Mouse (Mus musculus) heart, embryonic 14.5 days (tissue): ENCODE measurements around the gene Rufy4. TPM values are rescaled to one million over a fixed set of nuclear protein-coding genes. Genes with fewer than 3 reads are reported as not detected.
A peak's percentile ranks its signal among the peaks of the same experiment; 100 is the strongest.

ENCODE experiments used
- ATAC-seq: fragments of 200-750 bp; cut with Nextera tagmentation; 2 replicates; pipeline ENCODE4 v1.8.0; 2017; ENCODE audit warnings: low read depth, moderate TSS enrichment; ENCODE audit not compliant: insufficient number of reproducible peaks, insufficient read depth, low FRiP score
- H3K27ac ChIP-seq, 2 experiments: fragments of 200-500 bp in 1 of 2; fragments of 300-500 bp in 1 of 2; sonication (generic) in 1 of 2; replicated peaks in 1 of 2; 2 replicates each; pipeline ENCODE4 v1.5.1; 2012 to 2014; ENCODE audit warnings: low read depth in 2 of 2, low read length in 2 of 2, control low read depth in 1 of 2, mild to moderate bottlenecking in 1 of 2, mixed read lengths in 1 of 2; ENCODE audit not compliant: control insufficient read depth in 1 of 2, insufficient read depth in 1 of 2
- H3K27me3 ChIP-seq: fragments of 300-500 bp; sonication (generic); 2 replicates; pipeline ENCODE4 v1.6.1; 2014; ENCODE audit warnings: mild to moderate bottlenecking, low read length, control low read depth; ENCODE audit not compliant: control insufficient read depth, insufficient read depth
- H3K36me3 ChIP-seq: fragments of 300-500 bp; sonication (generic); 2 replicates; pipeline ENCODE4 v1.6.1; 2014; ENCODE audit warnings: mild to moderate bottlenecking, control low read depth, low read length, mixed read lengths; ENCODE audit not compliant: control insufficient read depth, insufficient read depth
- H3K4me1 ChIP-seq, 2 experiments: fragments of 200-500 bp in 1 of 2; fragments of 300-500 bp in 1 of 2; sonication (generic) in 1 of 2; 2 replicates each; pipeline ENCODE4 v1.6.1; 2012 to 2014; ENCODE audit warnings: low read length in 2 of 2, control low read depth in 1 of 2, mixed read lengths in 1 of 2; ENCODE audit not compliant: control insufficient read depth in 2 of 2, insufficient read depth in 2 of 2
- H3K4me2 ChIP-seq: fragments of 300-500 bp; sonication (generic); 2 replicates; pipeline ENCODE4 v1.6.1; 2014; ENCODE audit warnings: mild to moderate bottlenecking, low read length
- H3K4me3 ChIP-seq, 2 experiments: fragments of 200-500 bp in 1 of 2; fragments of 300-500 bp in 1 of 2; sonication (generic) in 1 of 2; 2 replicates each; pipeline ENCODE4 v1.5.1; 2012 to 2014; ENCODE audit warnings: low read length in 2 of 2, mild to moderate bottlenecking in 2 of 2, control low read depth in 1 of 2, low read depth in 1 of 2, moderate library complexity in 1 of 2; ENCODE audit not compliant: control insufficient read depth in 1 of 2, insufficient read depth in 1 of 2
- H3K9ac ChIP-seq: fragments of 300-500 bp; sonication (generic); 2 replicates; pipeline ENCODE4 v1.6.1; 2014; ENCODE audit warnings: mild to moderate bottlenecking, low read length
- H3K9me3 ChIP-seq: fragments of 300-500 bp; sonication (generic); 2 replicates; pipeline ENCODE4 v1.6.1; 2016; ENCODE audit warnings: low read length, control low read depth; ENCODE audit not compliant: control insufficient read depth
- WGBS: fragments of 180-500 bp; shearing (Covaris S2); extraction: QIAGEN DNeasy Blood & Tissue Kit; methylation state at CpG from one replicate; pipeline ENCODE4 v1.1.7; 2014; 5-methylcytosine and 5-hydroxymethylcytosine counted together
- polyA plus RNA-seq: library from polyadenylated mRNA; unstranded; fragments of >200 nt; fragmentation: Nextera tagmentation; extraction: Ambion mirVana; gene quantifications from 2 replicates; pipeline ENCODE4 v1.2.1, GENCODE M21; 2014

Rufy4 gene
- polyA plus RNA-seq: 0.22 and 0.39 TPM in 2 replicates

DNA sequence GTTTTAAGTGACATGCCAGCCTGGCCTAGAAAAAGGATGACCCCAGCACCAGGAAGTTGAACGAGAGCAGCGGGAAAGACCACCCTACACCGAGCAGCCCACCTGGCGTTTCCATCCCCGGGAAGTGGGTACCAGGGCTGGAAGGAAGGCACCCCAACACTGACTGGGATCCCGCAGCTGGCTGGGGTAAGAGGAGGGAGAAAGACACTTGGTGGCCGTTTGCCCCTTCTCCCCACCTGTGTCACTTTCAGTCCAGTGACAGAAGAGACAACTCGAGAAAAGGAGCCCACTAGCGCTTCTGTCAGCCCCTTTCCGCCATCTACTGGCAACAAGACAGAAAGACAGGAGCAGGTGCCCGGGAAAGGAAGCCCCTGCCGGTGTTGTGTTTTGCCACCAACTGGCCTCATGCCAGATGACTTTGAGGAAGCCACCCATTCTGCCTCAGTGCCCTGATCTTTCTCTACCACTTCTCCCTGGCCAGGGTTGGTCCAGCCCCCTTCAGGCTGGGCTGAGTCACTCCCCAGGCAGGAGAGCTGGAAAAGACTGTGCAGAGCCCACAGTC, at the start of gene Rufy4:
Rufy4 (plus strand) TSS at position 551 of the 562 bp plus-strand sequence.
- ATAC-seq: no peak
- Histone ChIP-seq H3K9ac (peak within 1 kb of the TSS; percentile 74), H3K9me3 (no peaks in the 10 kb centered on the region), H3K4me1 (peaks cover 14 to 20% of the 10 kb centered on the region in 2 experiments), H3K4me3 (peak within 1 kb of the TSS; percentile 45 to 52), H3K4me2 (peak within 1 kb of the TSS; percentile 92), H3K27ac (0 out of 4 replicates have a peak within 1 kb of the TSS, but pooled peaks of 1 of the 2 experiments have one; percentile 20), H3K27me3 (no peaks in the 10 kb centered on the region), H3K36me3 (no peaks in the 10 kb centered on the region)
- 0% methylated on average over 12 of the region's 12 CpGs for WGBS

DNA sequence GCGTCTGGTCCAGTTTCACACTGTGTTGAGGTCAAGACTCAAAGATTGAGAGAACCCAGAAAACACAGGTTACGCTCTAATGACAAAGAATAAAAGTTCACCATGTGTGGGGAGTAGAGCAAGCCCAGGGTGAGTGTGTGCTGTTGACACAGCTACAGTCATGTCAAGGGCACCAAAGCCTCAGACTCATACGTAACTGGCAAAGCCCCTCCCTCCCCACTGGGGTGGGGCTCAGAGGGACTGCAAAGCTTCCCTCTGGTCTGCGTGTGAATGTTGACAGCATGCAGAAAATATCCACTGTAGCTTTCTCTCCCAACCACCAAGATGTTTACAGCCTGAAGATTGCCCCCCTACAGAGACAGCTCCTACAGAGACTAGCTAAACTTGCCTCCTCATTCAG, 49.1 kb upstream of the Rufy4 start:
- Histone ChIP-seq H3K27ac (no peak overlapping the region), H3K9me3 (no peaks in the 10 kb centered on the region), H3K4me2 (no peak overlapping the region), H3K36me3 (no peaks in the 10 kb centered on the region), H3K4me3 (no peak overlapping the region), H3K4me1 (peaks cover 2 to 4% of the 10 kb centered on the region in 2 experiments; a peak in 1 of 4 replicates), H3K27me3 (no peaks in the 10 kb centered on the region), H3K9ac (no peak overlapping the region)
- no peak for ATAC-seq
- WGBS: 71% methylated on average over 4 of the region's 4 CpGs

DNA sequence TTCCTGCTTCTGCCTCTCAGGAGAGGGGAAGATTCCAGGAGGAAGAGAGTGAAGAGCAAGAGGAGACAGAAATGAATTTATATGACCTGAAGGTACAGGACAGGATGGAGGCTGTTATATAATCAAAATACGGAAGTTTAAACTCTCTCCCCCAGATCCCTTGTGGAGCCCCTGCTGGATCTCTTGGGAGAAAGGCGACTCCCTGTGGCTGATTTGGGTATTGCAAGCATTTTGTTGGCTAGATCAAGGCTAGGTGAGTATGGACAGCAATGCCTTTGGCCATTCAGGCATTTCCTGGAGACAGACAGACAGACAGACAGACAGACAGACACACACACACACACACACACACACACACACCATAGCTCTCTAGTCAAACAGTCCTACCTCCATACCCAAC, 48.0 kb upstream of the Rufy4 start:
- Histone ChIP-seq H3K36me3 (no peaks in the 10 kb centered on the region), H3K9ac (0 out of 2 replicates have a peak overlapping the region, but pooled peaks have one; percentile 40), H3K9me3 (no peaks in the 10 kb centered on the region), H3K27ac (no peak overlapping the region), H3K4me1 (peaks cover 13% of the 10 kb centered on the region in 2 experiments), H3K27me3 (no peaks in the 10 kb centered on the region), H3K4me2 (no peak overlapping the region), H3K4me3 (no peak overlapping the region)
- ATAC-seq: no peak
- 4% methylated on average over 2 of the region's 2 CpGs for WGBS

DNA sequence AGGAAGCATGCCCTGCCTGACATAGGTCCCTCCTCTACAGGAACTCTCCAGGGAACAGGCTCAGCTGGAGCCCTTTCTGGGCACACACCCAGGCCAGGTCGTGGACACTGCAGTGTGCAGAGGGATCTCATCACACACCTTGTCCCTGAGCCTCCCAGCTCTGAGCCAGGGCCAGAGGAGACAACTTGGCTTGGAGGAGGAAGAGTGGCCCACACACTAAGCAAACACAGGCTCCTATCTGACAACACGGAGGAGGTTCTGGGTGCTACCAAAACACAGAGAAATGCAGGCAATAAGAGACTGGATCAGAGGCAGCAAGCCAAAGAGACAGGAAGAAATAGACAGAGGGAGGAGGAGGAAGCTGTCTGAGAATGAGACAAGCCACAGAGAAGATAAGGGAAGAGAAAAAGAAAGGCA, 43.8 kb upstream of the Rufy4 start:
- Histone ChIP-seq H3K36me3 (no peaks in the 10 kb centered on the region), H3K27ac (peak overlapping the region; percentile 56 to 67), H3K4me1 (peaks cover 33 to 44% of the 10 kb centered on the region in 2 experiments), H3K4me3 (no peak overlapping the region), H3K27me3 (no peaks in the 10 kb centered on the region), H3K9me3 (no peaks in the 10 kb centered on the region), H3K9ac (0 out of 2 replicates have a peak overlapping the region, but pooled peaks have one; percentile 16), H3K4me2 (no peak overlapping the region)
- WGBS: 24% methylated on average over 2 of the region's 2 CpGs
- no peak for ATAC-seq

DNA sequence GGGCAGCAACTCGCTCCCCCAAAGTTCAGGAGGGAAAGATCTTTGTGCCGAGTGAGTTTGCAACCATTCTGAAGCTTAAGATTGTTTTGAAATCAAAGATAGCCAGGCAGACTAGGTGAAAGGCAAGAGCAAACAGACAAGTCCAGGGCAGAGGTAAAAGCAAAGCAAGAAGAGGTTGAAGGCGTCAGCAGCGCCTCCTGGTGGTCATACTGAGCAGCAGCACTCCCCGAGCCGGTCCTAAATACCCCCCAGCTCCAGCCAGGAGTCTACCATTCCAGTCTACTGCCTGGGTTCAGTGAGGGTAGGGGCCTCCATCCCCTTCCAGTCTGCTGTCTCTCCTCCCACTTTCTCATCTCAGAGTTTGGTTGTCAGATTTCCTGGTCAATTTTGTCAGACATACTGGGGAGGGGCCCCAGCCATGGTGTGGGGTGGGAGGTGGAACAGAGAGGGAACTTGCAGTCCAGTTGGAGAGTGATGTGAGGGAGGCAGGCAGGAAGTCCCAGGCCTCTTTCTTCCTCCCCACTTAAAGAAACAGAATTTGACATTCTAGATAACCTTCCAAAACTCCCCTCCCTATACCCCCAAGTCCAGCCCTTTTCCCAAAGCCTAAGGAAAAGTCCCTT, 42.4 kb upstream of the Rufy4 start:
- Histone ChIP-seq H3K27me3 (no peaks in the 10 kb centered on the region), H3K9ac (no peak overlapping the region), H3K27ac (peak overlapping the region; percentile 35 to 67), H3K9me3 (no peaks in the 10 kb centered on the region), H3K4me1 (peaks cover 33 to 42% of the 10 kb centered on the region in 2 experiments), H3K4me2 (0 out of 2 replicates have a peak overlapping the region, but pooled peaks have one; percentile 12), H3K4me3 (no peak overlapping the region), H3K36me3 (no peaks in the 10 kb centered on the region)
- WGBS: 13% methylated on average over 6 of the region's 6 CpGs
- no peak for ATAC-seq

DNA sequence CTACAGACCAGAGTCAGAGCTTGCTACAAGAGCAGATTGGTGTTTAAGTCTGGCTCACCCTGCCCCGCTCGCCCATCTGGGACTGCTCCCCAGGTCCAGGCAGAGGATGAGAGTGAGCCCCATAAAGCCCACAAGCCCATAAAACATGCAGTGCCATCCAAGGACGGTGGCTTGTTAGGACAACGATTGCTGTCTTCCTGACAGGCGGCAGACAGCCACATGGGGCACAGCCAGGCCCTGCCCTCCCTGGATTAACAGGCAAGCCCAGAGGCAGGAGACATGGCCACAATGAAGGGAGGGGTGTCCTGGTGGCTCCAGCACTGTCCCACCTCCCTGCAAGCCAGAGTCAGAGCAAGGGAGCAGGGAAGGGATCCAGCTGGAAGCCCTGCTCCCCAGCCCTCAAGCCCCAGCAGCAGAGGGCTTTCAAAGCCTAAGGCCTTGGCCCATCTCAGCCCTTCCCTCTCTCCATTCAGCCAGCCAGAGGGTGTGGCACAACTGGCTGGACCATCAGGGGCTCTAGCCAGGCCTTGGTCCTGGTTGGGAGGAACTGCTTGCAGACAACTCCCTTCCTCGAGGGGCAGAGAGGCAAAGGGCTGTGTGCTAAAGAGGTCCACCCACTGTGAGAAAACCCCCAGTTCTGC, 41.2 kb upstream of the Rufy4 start:
- ATAC-seq: no peak
- Histone ChIP-seq H3K9ac (no peak overlapping the region), H3K4me2 (no peak overlapping the region), H3K9me3 (no peaks in the 10 kb centered on the region), H3K36me3 (no peaks in the 10 kb centered on the region), H3K4me3 (no peak overlapping the region), H3K27me3 (no peaks in the 10 kb centered on the region), H3K4me1 (peaks cover 33 to 42% of the 10 kb centered on the region in 2 experiments), H3K27ac (peak overlapping the region; percentile 18 to 67; a peak in 3 of 4 replicates)
- 64% methylated on average over 6 of the region's 6 CpGs for WGBS

DNA sequence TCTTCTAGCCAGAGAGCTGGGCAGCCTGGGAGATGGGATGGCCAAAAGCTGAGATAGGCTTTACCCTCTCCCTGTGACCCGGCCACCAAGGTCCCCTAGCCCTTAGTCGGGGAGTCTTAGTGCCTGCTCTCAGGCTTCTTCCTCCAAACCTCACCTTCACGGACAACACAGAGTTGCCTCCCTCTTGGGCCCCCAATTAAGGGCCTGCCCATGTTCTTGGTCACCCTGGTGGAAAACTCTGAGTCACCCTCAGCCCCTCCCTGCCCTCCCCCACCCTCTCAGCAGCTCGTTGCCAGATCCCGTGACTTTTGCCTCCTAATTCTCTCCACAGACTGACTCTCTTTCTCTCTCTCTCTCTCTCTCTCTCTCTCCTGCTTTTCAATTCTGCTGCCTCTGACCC, 40.6 kb upstream of the Rufy4 start:
- no peaks in the 10 kb centered on the region for H3K27me3 ChIP-seq
- ATAC-seq: no peak
- WGBS: 46% methylated on average over 5 of the region's 5 CpGs
- H3K9me3 ChIP-seq: no peaks in the 10 kb centered on the region
- no peak overlapping the region for H3K9ac ChIP-seq
- no peak overlapping the region for H3K4me2 ChIP-seq
- H3K36me3 ChIP-seq: no peaks in the 10 kb centered on the region
- peaks cover 33 to 42% of the 10 kb centered on the region in 2 experiments for H3K4me1 ChIP-seq
- H3K27ac ChIP-seq: peak overlapping the region; percentile 18 to 67; a peak in 1 of 4 replicates
- no peak overlapping the region for H3K4me3 ChIP-seq
